8 mouse cellular contexts compared by ENCODE assay signal in genomic region chr19:37375755-37376615, GRCm38 (mm10). TPM values are rescaled to one million over a fixed set of nuclear protein-coding genes. Genes with fewer than 3 reads are reported as not detected.
DNase-seq lines count a peak whose midpoint lies in the region; ATAC-seq lines count a peak whose summit lies in the region.

Gene Kif11, plus strand, starts transcription at chr19:37376403.

- peak within 1 kb of the TSS; percentile 76 for H3K4me2 ChIP-seq in heart, embryonic 13.5 days
- peak within 1 kb of the TSS; percentile 74 for H3K4me2 ChIP-seq in liver, embryonic 12.5 days
- peak within 1 kb of the TSS; percentile 66 for H3K4me2 ChIP-seq in stomach, embryonic 15.5 days

- H3K27me3 ChIP-seq in heart, embryonic 13.5 days (replicated peaks): no peaks in the 10 kb centered on the region
- H3K27me3 ChIP-seq in liver, embryonic 12.5 days (replicated peaks): no peaks in the 10 kb centered on the region
- H3K27me3 ChIP-seq in stomach, embryonic 15.5 days (replicated peaks): no peaks in the 10 kb centered on the region

- no peaks in the 10 kb centered on the region for H3K9me3 ChIP-seq in heart, embryonic 13.5 days
- H3K9me3 ChIP-seq in liver, embryonic 12.5 days (replicated peaks): no peaks in the 10 kb centered on the region
- H3K9me3 ChIP-seq in stomach, embryonic 15.5 days: no peaks in the 10 kb centered on the region

- peak; percentile 98 for ATAC-seq in heart, embryonic 13.5 days (ENCODE audit: extremely low read depth, insufficient number of reproducible peaks, low FRiP score, low TSS enrichment)
- peak; percentile 97 for ATAC-seq in liver, embryonic 12.5 days
- ATAC-seq in stomach, embryonic 15.5 days (ENCODE audit: insufficient read depth, low FRiP score, low read depth): peak; percentile 99

- peak within 1 kb of the TSS; percentile 87 for H3K9ac ChIP-seq in heart, embryonic 13.5 days
- peak within 1 kb of the TSS; percentile 97 for H3K9ac ChIP-seq in liver, embryonic 12.5 days
- peak within 1 kb of the TSS; percentile 76 for H3K9ac ChIP-seq in stomach, embryonic 15.5 days

- peak; percentile 97 for DNase-seq in CD4-positive, CD25-positive, alpha-beta regulatory T cell, adult 2 months (ENCODE audit: low read depth, low spot score)
- peak; percentile 81 for DNase-seq in fat pad, adult 2 months (ENCODE audit: extremely low read depth, low read depth, low spot score)
- DNase-seq in kidney, postnatal 10 days: peak; percentile 98
- peak; percentile 95 to 99 for DNase-seq in natural killer cell, adult 2 months (ENCODE audit: low spot score in 2 of 2)

- peak within 1 kb of the TSS; percentile 82 for H3K27ac ChIP-seq in brown adipose tissue, adult 24 weeks (replicated peaks; ENCODE audit: low read depth, low read length)
- peak within 1 kb of the TSS; percentile 99 for H3K27ac ChIP-seq in heart, embryonic 13.5 days (replicated peaks)
- peak within 1 kb of the TSS; percentile 98 for H3K27ac ChIP-seq in liver, embryonic 12.5 days
- peak within 1 kb of the TSS; percentile 98 for H3K27ac ChIP-seq in stomach, embryonic 15.5 days

- peaks cover 3% of the 10 kb centered on the region; the same call in 1 of the 2 replicates for H3K36me3 ChIP-seq in heart, embryonic 13.5 days
- H3K36me3 ChIP-seq in liver, embryonic 12.5 days: peaks cover 30% of the 10 kb centered on the region
- H3K36me3 ChIP-seq in stomach, embryonic 15.5 days: no peaks in the 10 kb centered on the region

- H3K4me3 ChIP-seq in brown adipose tissue, adult 24 weeks (ENCODE audit: insufficient read depth, low read depth, low read length): peak within 1 kb of the TSS; percentile 80
- peak within 1 kb of the TSS; percentile 95 for H3K4me3 ChIP-seq in heart, embryonic 13.5 days
- H3K4me3 ChIP-seq in liver, embryonic 12.5 days: peak within 1 kb of the TSS; percentile 98
- peak within 1 kb of the TSS; percentile 83 for H3K4me3 ChIP-seq in stomach, embryonic 15.5 days (replicated peaks)

- WGBS in heart, embryonic 13.5 days: under 1% methylated on average over 73 of the region's 73 CpGs
- under 1% methylated on average over 73 of the region's 73 CpGs for WGBS in liver, embryonic 12.5 days (ENCODE audit: insufficient replicate concordance)
- WGBS in stomach, embryonic 15.5 days: under 1% methylated on average over 73 of the region's 73 CpGs

- no peaks in the 10 kb centered on the region for H3K4me1 ChIP-seq in brown adipose tissue, adult 24 weeks (ENCODE audit: control insufficient read depth, insufficient read depth, insufficient read length, low read length)
- H3K4me1 ChIP-seq in heart, embryonic 13.5 days: peaks cover 45% of the 10 kb centered on the region
- peaks cover 56% of the 10 kb centered on the region for H3K4me1 ChIP-seq in liver, embryonic 12.5 days
- 0 out of 2 replicates have a peak, but pooled peaks cover 3% of the 10 kb centered on the region for H3K4me1 ChIP-seq in stomach, embryonic 15.5 days

RNA-seq across cellular contexts. Expression of gene Kif11, which starts in this region (rescaled TPM):
- 0.20 TPM in 1 of 2 replicates, not detected in the other for polyA plus RNA-seq in brown adipose tissue, adult 24 weeks (2012; ENCODE audit: insufficient read depth, insufficient read length, missing spikeins)
- polyA plus RNA-seq in heart, embryonic 13.5 days (2015; fragmentation: Nextera tagmentation; extraction: Ambion mirVana): 39.5 and 42.0 TPM in 2 replicates
- polyA plus RNA-seq in liver, embryonic 12.5 days (2016; fragmentation: Nextera tagmentation; extraction: Ambion mirVana): 69.1 and 69.8 TPM in 2 replicates
- polyA plus RNA-seq in stomach, embryonic 15.5 days (2015; fragmentation: Nextera tagmentation; extraction: Ambion mirVana): 48.6 and 53.0 TPM in 2 replicates

Comparison
In these comparisons a context has a peak if more than half of its experiments do, and no peak if none do; other contexts are left out.
1. Peak in every context shown above with its lines: DNase-seq, ATAC-seq, H3K4me3 ChIP-seq and H3K27ac ChIP-seq.
2. RNA of gene Kif11 (polyA plus RNA-seq): 69.1 to 69.8 TPM in liver, embryonic 12.5 days, 48.6 to 53.0 TPM in stomach, embryonic 15.5 days and 39.5 to 42.0 TPM in heart, embryonic 13.5 days; 0.20 TPM in brown adipose tissue, adult 24 weeks; every median in the first group is over 10 times any median in the second.